Mouse (Mus musculus) thymus, postnatal 14 days (tissue): Measurements from ENCODE around the gene Gm5741.
A peak's percentile ranks its signal among the peaks of the same experiment; 100 is the strongest.
"Not testable (repeated sequence)": the region's sequence is repeated elsewhere in the genome, so short reads cannot be mapped to it uniquely, and the experiment has no call there.

ENCODE experiments used
- DNase-seq: peaks from one replicate; pipeline ENCODE4 v3.0.0; 2021

Gm5741 gene

DNA sequence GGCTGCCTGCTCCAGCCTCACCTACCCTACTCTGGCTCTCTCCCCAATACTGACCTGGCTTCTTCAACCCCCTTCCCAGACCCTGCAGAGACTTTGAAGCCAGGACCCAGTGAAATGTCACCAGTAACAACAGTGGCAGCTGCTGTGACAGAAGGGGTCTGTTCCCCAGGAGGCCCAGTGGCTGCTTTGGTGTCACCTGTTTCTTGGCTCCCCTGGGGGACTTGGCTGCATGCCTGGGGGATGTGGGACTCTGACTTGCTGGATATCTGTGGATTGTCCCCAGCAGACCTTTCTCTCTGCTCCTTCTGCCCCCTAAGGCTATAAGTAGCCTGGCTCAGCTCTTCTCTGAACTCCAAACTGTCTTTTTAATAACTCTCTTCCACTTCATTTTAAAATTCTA is at the start of gene Gm5741:
Gene Gm5741 (minus strand): TSS at position 1 of the 400 bp plus-strand sequence.
- DNase-seq = peak; percentile 2

DNA sequence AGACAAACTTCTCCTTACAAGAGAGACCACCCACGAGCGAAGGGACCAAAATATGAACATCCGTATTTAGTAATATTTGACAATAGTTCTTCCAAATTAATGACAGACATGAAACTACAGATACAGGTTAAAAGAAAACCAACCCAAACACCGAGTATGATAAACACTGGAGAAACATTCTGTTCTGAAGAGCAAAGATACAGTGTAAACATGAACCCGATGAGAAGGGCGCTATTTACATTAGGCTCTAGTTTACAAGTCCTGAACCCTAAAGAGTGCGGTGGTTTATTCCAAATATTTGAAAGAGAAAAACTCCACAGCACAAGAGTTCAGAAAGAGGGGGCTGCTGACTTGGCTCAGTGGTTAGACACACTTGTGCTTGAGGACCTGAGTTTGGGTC is 49.2 kb upstream of the Gm5741 start:
- no peak for DNase-seq

DNA sequence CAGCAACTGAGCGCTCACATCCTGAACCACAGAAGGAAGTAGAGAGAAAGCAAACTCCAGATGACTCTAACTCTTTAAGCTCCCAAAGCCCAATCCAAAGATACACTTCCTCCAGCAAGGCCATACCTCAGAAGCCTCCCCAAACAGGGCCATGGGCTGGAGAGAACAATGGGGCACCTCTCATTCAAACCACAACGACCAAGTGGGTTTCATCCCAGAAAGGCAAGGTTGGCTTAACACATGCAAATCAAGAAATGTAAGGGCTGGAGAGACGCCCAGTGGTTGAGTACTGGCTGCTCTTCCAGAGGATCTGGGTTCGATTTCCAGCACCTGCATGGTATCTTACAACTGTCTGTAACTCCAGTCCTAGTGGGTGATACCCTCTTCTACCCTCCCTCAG is 47.7 kb upstream of the Gm5741 start:
- no peak for DNase-seq

DNA sequence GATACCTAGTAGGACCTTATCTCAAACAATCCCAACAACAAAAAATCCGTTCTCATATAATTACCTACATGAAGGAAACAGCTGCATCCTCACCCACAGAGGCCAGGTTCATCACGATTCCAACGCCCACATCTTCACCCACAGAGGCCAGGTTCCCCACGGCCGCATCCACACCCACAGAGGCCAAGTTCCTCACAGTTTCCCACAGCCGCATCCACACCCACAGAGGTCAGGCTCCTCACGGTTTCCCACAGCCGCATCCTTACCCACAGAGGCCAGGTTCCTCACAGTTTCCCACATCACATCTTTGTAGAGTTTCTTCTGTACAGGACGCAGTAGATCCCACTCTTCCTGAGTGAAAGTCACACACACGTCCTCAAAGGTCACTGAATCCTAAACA is 45.5 kb upstream of the Gm5741 start:
- no peak for DNase-seq

DNA sequence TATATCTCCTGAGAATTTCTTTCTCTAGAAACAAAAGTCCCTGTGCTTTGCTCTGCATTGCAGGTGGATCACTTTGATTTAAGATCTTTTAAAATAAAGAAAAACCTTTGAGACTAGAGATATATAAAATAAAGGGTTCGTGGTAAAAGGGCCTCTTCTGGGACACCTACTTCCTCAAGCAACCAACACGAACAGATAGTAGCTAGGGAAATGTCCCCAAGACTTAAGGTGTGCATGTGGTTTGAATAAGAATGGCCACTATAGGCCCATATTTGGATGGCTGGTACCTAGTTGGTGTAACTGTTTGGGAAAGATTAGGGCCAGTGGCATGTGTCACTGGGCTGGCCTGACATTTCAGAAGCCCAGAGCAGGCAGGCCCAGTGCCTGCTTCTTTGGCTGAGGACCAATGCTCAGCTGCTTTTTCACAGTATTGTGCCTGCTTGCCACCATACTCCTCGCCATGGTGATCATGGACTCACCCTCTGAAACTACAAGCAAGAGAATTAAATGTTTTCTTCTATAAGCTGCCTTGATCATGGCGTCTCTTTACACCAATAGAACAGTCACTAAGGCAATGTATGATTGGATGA is 32.4 kb upstream of the Gm5741 start:
- no peak for DNase-seq

DNA sequence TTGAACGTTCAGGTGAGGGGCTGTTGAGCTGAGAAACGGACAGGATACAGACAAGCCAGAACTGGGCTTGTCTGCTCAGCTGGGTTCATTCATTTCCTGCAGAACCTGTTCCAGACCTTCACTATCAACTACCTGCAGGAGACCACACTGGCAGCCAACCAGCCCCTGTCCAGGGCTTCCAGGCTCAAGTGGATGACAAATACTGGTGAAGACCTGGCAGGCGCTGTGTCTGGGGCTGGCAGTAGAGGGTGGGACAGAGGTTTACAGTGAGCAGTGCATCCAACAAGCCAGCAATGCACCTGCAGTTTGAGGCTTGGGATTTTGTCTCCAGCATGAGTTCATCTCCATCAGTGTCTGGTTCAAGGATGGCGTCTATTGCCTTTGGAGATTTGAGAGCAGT is 29.1 kb upstream of the Gm5741 start:
- no peak for DNase-seq

DNA sequence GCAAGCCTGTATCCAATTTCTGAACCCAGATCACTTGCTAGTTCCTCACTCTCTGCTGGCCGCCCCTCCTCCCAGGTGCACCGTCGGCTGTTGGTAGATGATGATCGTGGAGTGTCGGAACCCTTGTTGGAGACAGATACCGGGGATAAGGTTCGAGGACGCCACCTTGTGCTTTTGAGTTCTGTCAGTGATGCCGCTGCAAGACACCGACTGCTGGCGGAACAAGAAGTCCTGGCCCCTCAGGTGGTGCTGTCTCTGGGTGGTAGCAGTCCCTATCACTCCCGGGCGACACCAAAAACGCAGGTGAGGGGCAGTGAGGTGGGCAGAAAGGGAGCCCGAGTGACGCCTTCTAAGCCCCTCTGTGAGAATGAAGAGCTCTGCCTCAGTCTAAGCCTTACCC is 28.4 kb upstream of the Gm5741 start:
- no peak for DNase-seq

DNA sequence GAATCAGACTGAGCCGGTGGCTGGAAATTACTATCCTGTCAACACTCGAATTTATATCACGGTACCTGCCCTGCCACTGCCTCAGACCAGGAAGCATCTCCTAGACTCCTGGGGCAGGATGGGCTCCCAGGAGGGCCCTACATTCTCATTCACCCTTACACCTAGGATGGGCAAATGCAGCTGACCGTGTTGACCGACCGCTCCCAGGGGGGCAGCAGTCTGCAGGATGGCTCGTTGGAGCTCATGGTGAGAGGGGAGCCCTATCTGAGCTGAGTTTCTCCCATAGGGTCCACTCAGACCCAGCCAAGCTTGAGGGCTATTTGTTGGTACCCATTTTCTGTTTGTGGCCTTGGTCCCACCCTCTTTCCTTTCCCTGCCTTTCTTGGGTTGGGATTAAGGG is 27.8 kb upstream of the Gm5741 start:
- DNase-seq = no peak

DNA sequence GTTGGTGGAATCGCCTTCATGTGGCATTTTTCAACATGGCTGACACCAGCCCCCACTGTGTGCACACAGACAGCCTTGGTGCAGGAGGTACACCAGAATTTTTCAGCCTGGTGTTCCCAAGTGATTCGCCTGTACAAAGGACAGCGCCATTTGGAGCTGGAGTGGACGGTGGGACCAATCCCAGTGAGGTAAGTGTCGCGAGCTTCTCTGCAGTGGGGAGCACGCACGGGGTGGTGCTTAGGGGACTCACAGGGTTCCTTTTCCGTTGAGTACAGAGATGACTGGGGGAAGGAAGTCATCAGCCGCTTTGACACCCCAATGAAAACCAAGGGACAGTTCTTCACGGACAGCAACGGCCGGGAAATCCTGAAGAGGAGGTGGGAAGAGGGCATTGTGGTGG is 27.3 kb upstream of the Gm5741 start:
- no peak for DNase-seq

DNA sequence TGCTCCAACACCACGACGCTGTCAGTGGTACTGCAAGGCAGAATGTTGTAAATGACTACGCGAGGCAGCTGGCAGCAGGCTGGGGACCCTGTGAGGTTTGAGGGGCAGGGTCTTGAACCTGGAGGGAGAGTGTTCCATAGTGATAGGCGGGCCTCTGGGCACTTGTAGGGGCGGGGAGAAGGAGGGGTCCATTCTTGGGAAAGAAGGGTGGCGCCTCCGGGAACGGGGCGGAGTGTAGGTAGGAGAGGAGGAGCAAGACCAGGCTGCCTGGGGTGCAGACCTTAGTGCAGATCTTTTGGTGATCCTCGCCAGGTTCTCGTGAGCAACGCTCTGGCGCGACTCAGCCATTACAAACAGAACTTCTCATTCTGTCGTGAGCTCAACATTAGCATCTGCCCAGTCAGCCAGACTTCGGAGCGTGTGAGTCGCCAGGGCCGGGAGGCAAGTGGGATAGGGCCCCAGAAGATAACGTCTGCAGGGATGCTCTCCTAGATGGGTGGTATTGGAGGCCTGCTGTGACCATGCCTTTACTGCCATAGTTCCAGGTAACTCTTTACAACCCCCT is 23.8 kb upstream of the Gm5741 start:
- DNase-seq = no peak

DNA sequence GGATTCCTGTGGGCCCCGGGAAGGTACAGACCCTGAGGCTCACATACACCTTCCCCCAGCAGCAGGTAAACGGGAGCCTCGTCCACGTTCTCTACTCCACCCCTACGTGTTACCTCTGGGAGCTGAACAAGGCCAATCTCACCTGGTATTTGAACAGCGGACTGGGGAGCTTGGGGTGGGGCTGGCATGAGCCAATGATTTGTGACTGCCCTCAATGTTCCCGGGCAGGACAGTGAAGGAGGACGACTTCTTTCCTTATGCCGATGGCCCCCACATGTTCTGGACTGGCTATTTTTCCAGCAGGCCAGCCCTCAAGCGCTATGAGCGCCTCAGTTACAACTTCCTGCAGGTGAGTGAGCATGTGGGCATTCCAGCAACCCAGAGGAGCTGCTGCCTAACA is 23.1 kb upstream of the Gm5741 start:
- DNase-seq = no peak

DNA sequence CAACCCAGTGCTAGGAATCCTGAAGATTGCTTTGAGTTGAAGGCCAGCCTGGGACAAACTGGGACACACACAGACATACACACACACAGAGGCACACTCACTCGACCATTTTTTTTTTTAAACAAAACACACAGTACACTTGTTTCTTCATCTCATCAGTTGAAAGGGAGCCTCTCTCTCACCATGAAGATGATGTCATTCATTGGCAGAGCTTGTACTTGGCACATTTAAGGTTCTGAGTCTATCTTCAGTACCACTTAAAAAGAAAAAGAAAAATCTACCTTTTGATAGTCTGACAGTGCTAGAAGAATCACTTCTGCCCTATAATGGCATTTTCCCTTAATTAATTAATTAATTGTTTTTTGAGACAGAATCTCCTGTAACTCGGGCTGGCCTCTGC is 21.0 kb upstream of the Gm5741 start:
- no peak for DNase-seq

DNA sequence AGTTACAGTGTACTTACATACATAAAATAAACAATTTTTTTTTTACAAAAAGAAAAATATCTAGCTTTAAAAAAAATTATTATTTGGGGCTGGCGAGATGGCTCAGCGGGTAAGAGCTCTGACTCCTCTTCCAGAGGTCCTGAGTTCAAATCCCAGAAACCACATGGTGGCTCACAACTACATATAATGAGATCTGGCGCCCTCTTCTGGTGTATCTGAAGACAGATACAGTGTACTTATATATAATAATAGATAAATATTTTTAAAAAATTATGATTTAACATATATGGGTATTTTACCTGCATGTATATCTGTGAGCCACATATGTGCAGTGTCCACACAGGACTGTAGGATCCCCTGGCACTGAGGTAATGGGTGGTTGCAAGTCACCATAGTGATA is 18.5 kb upstream of the Gm5741 start:
- DNase-seq = peak; percentile 37

DNA sequence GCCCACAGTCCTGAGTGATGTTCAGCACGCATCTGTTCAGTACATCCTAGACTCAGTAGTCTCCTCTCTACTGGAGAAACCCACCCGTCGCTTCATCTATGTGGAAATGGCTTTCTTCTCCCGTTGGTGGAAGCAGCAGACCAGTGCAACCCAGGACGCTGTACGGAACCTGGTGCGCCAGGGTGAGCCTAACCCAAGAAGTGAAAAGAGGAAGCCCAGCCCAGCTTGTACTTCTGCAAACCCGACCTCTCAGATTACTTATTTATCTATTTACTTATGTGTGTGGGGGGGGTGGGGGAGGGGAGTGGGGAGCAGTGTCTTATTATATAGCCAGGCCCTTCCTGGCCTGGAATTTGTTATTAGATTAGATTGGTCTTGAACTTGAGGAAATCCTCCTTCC is 16.9 kb upstream of the Gm5741 start:
- no peak for DNase-seq

DNA sequence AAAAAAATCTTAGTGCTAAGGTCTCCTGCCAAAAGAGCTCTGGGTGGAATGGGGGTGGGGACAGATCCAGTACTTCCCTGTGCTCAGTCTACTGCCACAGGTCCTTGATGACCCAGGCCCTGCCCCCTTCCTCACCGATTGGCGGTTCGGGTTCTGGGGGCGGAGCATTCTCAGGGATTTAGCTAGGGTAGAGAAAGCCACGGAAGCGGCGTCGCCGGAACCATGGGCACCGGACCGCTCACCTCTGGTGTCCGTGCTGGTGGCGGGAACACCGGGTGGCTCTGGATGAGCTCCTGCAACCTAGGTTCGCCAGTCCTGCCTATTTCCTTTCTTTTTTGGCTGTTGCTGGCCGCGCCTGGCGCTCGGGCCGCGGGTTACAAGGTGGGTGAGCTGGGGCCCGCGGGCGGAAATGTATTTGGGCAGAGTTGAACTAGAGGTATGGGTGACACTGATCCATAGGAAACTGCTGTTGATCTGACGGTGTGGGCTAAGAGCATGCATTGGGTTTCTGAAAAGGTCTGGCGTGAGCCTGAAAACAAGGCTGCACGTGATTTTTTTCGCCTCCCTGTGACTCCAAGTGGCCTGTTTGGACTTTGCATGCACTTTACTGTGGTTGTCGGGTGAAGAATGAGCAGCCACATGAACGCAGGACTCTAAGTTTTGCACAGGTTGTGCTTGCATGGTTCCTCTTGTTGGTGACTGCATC is 15.5 kb upstream of the Gm5741 start, which contains the start of gene Man2b1:
Gene Man2b1 (plus strand): TSS at position 163 of the 706 bp plus-strand sequence.
- peak; percentile 88 for DNase-seq

DNA sequence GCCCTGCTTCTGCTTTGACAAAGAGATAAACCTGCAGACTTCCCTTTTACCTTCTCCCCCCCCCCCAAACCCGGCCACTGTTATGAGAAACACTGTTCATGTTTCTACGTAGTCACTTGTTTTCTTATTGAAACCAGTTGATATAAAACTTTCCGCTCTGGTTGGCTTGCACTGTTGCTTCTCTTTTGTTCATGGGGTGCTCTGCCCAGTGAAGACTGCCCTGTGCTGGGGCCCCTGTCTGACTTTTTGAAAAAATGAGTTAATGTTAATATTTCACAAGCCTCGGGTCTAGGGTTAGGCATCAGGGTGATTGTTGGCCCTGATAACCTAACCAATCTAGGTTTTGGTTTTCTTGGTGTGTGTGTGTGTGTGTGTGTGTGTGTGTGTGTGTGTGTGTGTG is 14.4 kb upstream of the Gm5741 start:
- not testable (repeated sequence) for DNase-seq

DNA sequence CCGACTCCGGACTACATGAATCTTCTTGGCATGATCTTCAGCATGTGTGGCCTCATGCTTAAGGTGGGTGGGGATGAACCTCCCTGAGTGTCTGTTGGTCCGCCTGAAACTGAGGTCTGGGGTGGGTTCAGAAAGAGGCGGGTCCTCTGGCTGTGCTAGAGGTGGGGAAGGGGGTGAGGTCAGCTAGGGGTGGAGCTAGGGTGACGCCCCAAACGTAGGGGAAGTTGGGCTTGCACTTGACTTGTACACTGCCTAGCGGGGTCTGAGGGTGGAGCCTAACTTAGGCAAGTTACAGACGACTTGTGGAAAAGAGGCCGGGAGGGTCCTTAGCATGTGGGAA is 13.4 kb upstream of the Gm5741 start, which contains the start of gene Wdr83:
Gene Wdr83 (minus strand): TSS at position 91 of the 340 bp plus-strand sequence.
- peak; percentile 82 for DNase-seq

DNA sequence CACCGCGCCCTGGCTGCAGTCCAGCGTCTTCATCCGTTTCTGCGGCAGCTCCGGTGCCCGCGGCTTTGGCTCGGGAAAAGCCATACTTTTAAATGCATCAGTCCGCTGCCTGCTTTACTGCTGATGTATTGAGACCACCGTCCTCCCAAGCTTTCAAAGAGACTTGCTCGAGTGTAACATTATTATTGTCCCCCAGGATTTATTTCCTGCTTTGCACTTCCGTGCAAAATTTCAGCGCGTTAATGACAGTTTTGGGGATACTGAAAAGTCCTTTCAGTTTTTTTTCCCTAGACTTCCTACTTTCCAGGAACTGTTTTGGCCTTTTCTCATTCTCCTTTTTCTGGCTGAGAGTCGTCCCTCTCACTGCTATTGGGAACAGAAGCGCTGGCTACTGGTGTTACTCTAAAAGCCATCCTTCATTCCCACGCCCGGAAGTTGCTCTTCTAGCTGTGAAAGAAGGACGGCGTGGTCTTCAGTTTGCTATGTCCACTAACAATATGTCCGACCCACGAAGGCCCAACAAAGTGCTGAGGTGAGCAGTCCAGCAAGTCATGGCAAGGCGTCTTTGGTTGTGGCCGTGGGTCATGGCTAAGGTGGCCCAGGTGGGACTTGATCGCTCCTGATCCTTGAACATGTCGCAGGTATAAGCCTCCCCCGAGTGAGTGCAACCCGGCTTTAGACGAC is 12.9 kb upstream of the Gm5741 start, which contains the start of gene Wdr83os:
Gene Wdr83os (plus strand): TSS at position 209 of the 684 bp plus-strand sequence.
- peak; percentile 57 for DNase-seq

DNA sequence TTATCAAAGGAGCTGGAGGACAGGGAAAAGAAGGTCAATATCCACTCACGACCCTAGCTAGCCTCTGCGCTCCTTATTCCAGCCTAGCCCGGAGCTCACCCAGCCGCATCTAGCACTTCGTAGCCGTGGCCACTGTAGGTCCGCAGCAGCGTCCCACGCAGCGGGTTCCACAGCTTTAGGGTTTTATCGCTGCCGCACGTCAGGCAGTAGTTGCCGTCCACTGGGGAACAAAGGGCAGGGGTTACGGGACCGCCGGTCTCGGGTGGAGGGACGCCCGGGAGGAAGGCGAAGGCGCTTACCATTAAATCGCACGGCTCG is 12.4 kb upstream of the Gm5741 start:
- DNase-seq = no peak

DNA sequence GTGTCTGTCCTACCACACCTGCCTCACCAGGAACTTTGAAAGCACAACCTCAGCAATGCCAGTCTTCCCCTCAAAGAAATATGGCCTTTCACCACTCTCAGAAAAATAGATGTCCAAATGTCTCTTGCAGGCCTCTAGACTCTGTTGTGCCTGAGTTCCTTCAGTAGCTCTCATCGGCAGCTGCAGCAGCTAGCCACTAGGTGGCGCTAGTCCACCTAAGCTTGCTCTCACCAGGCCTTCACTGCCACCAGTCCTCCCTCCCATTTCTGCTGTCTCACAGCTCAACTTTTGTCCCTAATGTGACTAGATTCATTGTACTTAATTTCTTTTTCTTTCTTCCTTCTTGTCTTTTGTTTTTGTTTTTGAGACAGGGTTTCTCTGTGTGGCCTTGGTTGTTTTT is 9.2 kb upstream of the Gm5741 start:
- DNase-seq = peak; percentile 79

DNA sequence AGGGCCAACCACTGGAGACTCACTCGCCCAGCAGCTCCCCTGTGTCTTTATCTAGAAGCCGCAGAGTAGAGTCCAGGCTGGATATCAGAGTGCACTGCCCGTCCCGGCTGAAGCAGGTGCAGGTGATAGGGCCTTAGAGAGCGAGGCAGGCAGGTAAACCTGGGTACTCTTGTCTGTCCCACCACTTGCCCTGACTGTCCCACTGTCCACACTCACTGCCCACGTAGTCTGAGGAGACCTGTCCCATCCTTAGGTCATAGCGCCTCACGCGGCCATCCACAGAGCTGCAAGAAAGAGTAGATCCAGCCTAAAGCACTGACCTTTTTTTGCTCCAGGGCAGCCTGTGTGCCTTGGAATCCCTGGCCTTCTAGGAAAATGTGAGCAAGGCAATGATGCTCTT is 8.2 kb upstream of the Gm5741 start:
- no peak for DNase-seq

DNA sequence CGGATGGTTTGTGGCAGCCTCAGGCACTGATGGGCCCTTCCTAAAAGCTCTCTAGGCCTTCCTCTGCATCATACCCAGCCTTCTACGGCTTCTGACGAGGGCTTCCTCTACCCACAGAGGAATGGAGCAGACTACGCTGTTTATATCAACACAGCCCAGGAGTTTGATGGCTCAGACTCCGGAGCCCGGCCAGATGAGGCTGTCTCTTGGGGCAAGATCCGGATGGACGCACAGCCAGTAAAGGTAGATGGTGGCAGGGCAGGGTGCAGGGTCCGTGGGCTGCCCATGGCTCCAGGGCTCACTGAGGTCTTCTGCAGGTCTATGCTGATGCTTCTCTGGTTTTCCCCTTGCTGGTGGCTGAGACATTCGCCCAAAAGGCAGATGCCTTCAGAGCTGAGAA is 6.8 kb upstream of the Gm5741 start:
- DNase-seq = no peak

DNA sequence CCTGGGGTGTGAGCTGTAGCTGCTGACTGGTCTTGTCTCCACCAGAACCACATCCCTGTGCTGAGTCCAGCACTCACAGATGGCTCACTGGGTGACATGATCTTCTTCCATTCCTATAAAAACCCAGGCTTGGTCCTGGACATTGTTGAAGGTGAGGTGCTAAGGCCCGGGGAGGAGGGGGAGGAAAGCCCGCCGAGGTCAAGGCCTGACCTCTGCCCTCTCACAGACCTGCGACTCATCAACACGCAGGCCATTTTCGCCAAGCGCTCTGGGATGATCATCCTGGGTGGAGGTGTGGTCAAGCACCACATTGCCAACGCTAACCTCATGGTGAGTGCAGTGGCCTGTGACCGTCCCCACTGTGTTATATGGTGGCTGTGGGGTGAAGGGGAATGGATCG is 6.4 kb upstream of the Gm5741 start:
- no peak for DNase-seq

DNA sequence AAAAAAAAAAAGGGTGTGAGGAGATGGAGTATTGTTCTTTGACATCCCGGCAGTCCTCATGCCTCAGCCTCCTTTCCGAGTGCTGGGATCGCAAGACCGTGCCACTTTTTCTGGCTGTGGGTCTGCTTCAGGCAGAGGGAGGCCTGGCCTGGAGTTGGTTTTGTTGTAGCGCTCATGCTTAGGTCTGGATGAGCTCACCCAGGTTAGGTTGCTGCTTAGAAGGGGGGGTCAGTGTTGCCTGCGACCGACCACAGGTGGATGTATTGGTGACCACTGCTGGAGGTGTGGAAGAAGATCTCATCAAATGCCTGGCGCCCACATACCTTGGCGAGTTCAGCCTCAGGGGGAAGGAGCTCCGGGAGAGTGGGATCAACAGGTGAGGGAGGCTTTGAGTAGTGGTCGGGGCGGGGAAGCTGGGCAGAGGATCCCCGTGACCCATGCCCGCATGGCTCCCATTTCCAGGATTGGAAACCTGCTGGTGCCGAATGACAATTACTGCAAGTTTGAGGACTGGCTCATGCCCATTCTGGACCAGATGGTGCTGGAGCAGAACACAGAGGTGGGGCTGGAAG is 5.3 kb upstream of the Gm5741 start:
- DNase-seq = no peak
